Mouse (Mus musculus): ENCODE results near the gene Zfp710. TPM values are rescaled to one million over a fixed set of nuclear protein-coding genes. Genes with fewer than 3 reads are reported as not detected.

The Zfp710 gene
- total and polyA plus RNA-seq, 2 experiments from 2014 or later: 10.7 to 33.6 TPM

GRCm38 (mm10) chr7:80119198-80119597 is 94.6 kb downstream of the Zfp710 start:
- Histone ChIP-seq H3K9ac (replicated peaks; ENCODE audit: low read length, poor library complexity, severe bottlenecking) (no peak overlapping the region), H3K9me3 (ENCODE audit: low read length) (no peaks in the 10 kb centered on the region), H3K27me3 (ENCODE audit: insufficient read depth, low read length) (no peaks in the 10 kb centered on the region), H3K4me2 (ENCODE audit: low read depth, low read length, poor library complexity, severe bottlenecking) (no peak overlapping the region), H3K36me3 (ENCODE audit: insufficient read depth, low read length) (no peaks in the 10 kb centered on the region), H3K4me3 (ENCODE audit: low read depth, low read length) (no peak overlapping the region), H3K4me1 (ENCODE audit: insufficient read depth, low read length) (peaks cover 8% of the 10 kb centered on the region; the same call in 1 of the 2 replicates), H3K27ac (ENCODE audit: low read depth, low read length) (no peak overlapping the region)
- TF ChIP-seq CTCF (IDR thresholded peaks at IDR 0.05): no peak
- no peak for ATAC-seq (ENCODE audit: low FRiP score)
- no peak for DNase-seq (ENCODE audit: low spot score)
- WGBS: 80% methylated on average over 4 of the region's 4 CpGs

- Histone ChIP-seq H3K4me1 (ENCODE audit: insufficient read depth, low read length) (0 out of 2 replicates have a peak, but pooled peaks cover 3% of the 10 kb centered on the region), H3K4me2 (ENCODE audit: low read depth, low read length, poor library complexity, severe bottlenecking) (no peak overlapping the region), H3K9me3 (ENCODE audit: low read length) (no peaks in the 10 kb centered on the region), H3K9ac (replicated peaks; ENCODE audit: low read length, poor library complexity, severe bottlenecking) (no peak overlapping the region), H3K27ac (ENCODE audit: low read depth, low read length) (no peak overlapping the region), H3K36me3 (ENCODE audit: insufficient read depth, low read length) (no peaks in the 10 kb centered on the region), H3K27me3 (ENCODE audit: insufficient read depth, low read length) (no peaks in the 10 kb centered on the region), H3K4me3 (ENCODE audit: low read depth, low read length) (no peak overlapping the region)
- 73% methylated on average over 5 of the region's 5 CpGs for WGBS
- DNase-seq (ENCODE audit: low spot score) (no peak), ATAC-seq (ENCODE audit: low FRiP score) (no peak)
- no peak for TF ChIP-seq CTCF (IDR thresholded peaks at IDR 0.05)
Observed at GRCm38 (mm10) chr7:80121083-80121482, 96.5 kb downstream of the Zfp710 start.

GRCm38 (mm10) chr7:80123115-80123514 is 98.5 kb downstream of the Zfp710 start:
- 64% methylated on average over 4 of the region's 4 CpGs for WGBS
- no peak overlapping the region for H3K4me2 ChIP-seq (ENCODE audit: low read depth, low read length, poor library complexity, severe bottlenecking)
- H3K4me1 ChIP-seq (ENCODE audit: insufficient read depth, low read length): no peaks in the 10 kb centered on the region
- H3K9me3 ChIP-seq (ENCODE audit: low read length): no peaks in the 10 kb centered on the region
- TF ChIP-seq CTCF (IDR thresholded peaks at IDR 0.05): no peak
- no peak overlapping the region for H3K4me3 ChIP-seq (ENCODE audit: low read depth, low read length)
- H3K27me3 ChIP-seq (ENCODE audit: insufficient read depth, low read length): no peaks in the 10 kb centered on the region
- H3K9ac ChIP-seq (replicated peaks; ENCODE audit: low read length, poor library complexity, severe bottlenecking): no peak overlapping the region
- H3K27ac ChIP-seq (ENCODE audit: low read depth, low read length): no peak overlapping the region
- no peak for ATAC-seq (ENCODE audit: low FRiP score)
- no peak for DNase-seq (ENCODE audit: low spot score)
- H3K36me3 ChIP-seq (ENCODE audit: insufficient read depth, low read length): no peaks in the 10 kb centered on the region

GRCm38 (mm10) chr7:80123672-80124071 is 99.1 kb downstream of the Zfp710 start:
- no peak for ATAC-seq (ENCODE audit: low FRiP score)
- no peak overlapping the region for H3K4me2 ChIP-seq (ENCODE audit: low read depth, low read length, poor library complexity, severe bottlenecking)
- no peak overlapping the region for H3K9ac ChIP-seq (replicated peaks; ENCODE audit: low read length, poor library complexity, severe bottlenecking)

GRCm38 (mm10) chr7:80129278-80129677 is 104.7 kb downstream of the Zfp710 start:
- ATAC-seq (ENCODE audit: low FRiP score) (no peak), DNase-seq (ENCODE audit: low spot score) (no peak)
- Histone ChIP-seq H3K36me3 (ENCODE audit: insufficient read depth, low read length) (no peaks in the 10 kb centered on the region), H3K4me2 (ENCODE audit: low read depth, low read length, poor library complexity, severe bottlenecking) (no peak overlapping the region), H3K4me1 (ENCODE audit: insufficient read depth, low read length) (no peaks in the 10 kb centered on the region), H3K9ac (replicated peaks; ENCODE audit: low read length, poor library complexity, severe bottlenecking) (no peak overlapping the region), H3K9me3 (ENCODE audit: low read length) (no peaks in the 10 kb centered on the region), H3K27ac (ENCODE audit: low read depth, low read length) (no peak overlapping the region), H3K27me3 (ENCODE audit: insufficient read depth, low read length) (no peaks in the 10 kb centered on the region), H3K4me3 (ENCODE audit: low read depth, low read length) (no peak overlapping the region)
- TF ChIP-seq CTCF (IDR thresholded peaks at IDR 0.05): no peak
- WGBS: 67% methylated on average over 4 of the region's 4 CpGs

More at GRCm38 (mm10) chr7:80123672-80124071, 99.1 kb downstream of the Zfp710 start:
- no peaks in the 10 kb centered on the region for H3K9me3 ChIP-seq (ENCODE audit: low read length)
- WGBS: 89% methylated on average over 2 of the region's 2 CpGs
- H3K36me3 ChIP-seq (ENCODE audit: insufficient read depth, low read length): no peaks in the 10 kb centered on the region
- no peaks in the 10 kb centered on the region for H3K4me1 ChIP-seq (ENCODE audit: insufficient read depth, low read length)
- DNase-seq (ENCODE audit: low spot score): no peak
- no peaks in the 10 kb centered on the region for H3K27me3 ChIP-seq (ENCODE audit: insufficient read depth, low read length)
- no peak overlapping the region for H3K4me3 ChIP-seq (ENCODE audit: low read depth, low read length)
- no peak for TF ChIP-seq CTCF (IDR thresholded peaks at IDR 0.05)
- H3K27ac ChIP-seq (ENCODE audit: low read depth, low read length): no peak overlapping the region

- no peaks in the 10 kb centered on the region for H3K9me3 ChIP-seq (ENCODE audit: low read length)
- no peak for ATAC-seq (ENCODE audit: low FRiP score)
- H3K27me3 ChIP-seq (ENCODE audit: insufficient read depth, low read length): no peaks in the 10 kb centered on the region
- no peak overlapping the region for H3K9ac ChIP-seq (replicated peaks; ENCODE audit: low read length, poor library complexity, severe bottlenecking)
- no peak overlapping the region for H3K4me2 ChIP-seq (ENCODE audit: low read depth, low read length, poor library complexity, severe bottlenecking)
- H3K4me1 ChIP-seq (ENCODE audit: insufficient read depth, low read length): no peaks in the 10 kb centered on the region
- DNase-seq (ENCODE audit: low spot score): no peak
- H3K36me3 ChIP-seq (ENCODE audit: insufficient read depth, low read length): no peaks in the 10 kb centered on the region
- no peak overlapping the region for H3K4me3 ChIP-seq (ENCODE audit: low read depth, low read length)
- no peak overlapping the region for H3K27ac ChIP-seq (ENCODE audit: low read depth, low read length)
- TF ChIP-seq CTCF (IDR thresholded peaks at IDR 0.05): no peak
- 44% methylated on average over 12 of the region's 12 CpGs for WGBS
Observed at GRCm38 (mm10) chr7:80130344-80131055, 105.9 kb downstream of the Zfp710 start.
